8 mouse cellular contexts compared by ENCODE assay signal in genomic region chr11:120950281-120951202, GRCm38 (mm10). TPM values are rescaled to one million over a fixed set of nuclear protein-coding genes. Genes with fewer than 3 reads are reported as not detected.
DNase-seq lines count a peak whose midpoint lies in the region; ATAC-seq lines count a peak whose summit lies in the region.

No protein-coding gene starts in this region.

- peak; percentile 70 to 75 for DNase-seq in adrenal gland, adult 18-20 months (ENCODE audit: low spot score in 2 of 2)
- peak; percentile 98 for DNase-seq in embryo, embryonic 11 days
- peak; percentile 95 for DNase-seq in gastrocnemius, postnatal 25 days
- peak; percentile 94 for DNase-seq in intestine, embryonic 14.5 days (ENCODE audit: low spot score)
- peak; percentile 46 to 75 for DNase-seq in left cerebral cortex, postnatal 14 days (ENCODE audit: low spot score in 2 of 2)
- DNase-seq in right cerebral cortex, postnatal 14 days, result peak; percentile 67
- DNase-seq in urinary bladder, postnatal 25 days (ENCODE audit: low spot score), result peak; percentile 79

- 0 out of 2 replicates have a peak, but pooled peaks cover 2% of the 10 kb centered on the region for H3K27me3 ChIP-seq in intestine, embryonic 14.5 days (replicated peaks; ENCODE audit: control insufficient read depth, insufficient read depth, low read length)

- peak overlapping the region; percentile 64 for H3K4me3 ChIP-seq in intestine, embryonic 14.5 days (ENCODE audit: low read depth, low read length)

- peaks cover 20% of the 10 kb centered on the region for H3K4me1 ChIP-seq in intestine, embryonic 14.5 days (replicated peaks; ENCODE audit: control insufficient read depth, insufficient read depth, low read length)

- H3K36me3 ChIP-seq in intestine, embryonic 14.5 days (ENCODE audit: control insufficient read depth, insufficient read depth, low read length), result peaks cover 5% of the 10 kb centered on the region

- intact Hi-C loops in left cerebral cortex, postnatal 14 days (cut with DNase I), result no loop called here

- 4% methylated on average over 39 of the region's 39 CpGs for WGBS in intestine, embryonic 14.5 days

- peak overlapping the region; percentile 54 for H3K4me2 ChIP-seq in intestine, embryonic 14.5 days (ENCODE audit: low read length)

- H3K27ac ChIP-seq in intestine, embryonic 14.5 days (ENCODE audit: low read depth), result peak overlapping the region; percentile 61; the same call in 1 of the 2 replicates

- H3K9me3 ChIP-seq in intestine, embryonic 14.5 days (ENCODE audit: control insufficient read depth, low read length), result no peaks in the 10 kb centered on the region

- peak; percentile 85 for ATAC-seq in intestine, embryonic 14.5 days (replicated peaks; ENCODE audit: low FRiP score, low TSS enrichment, low read depth)
- ATAC-seq in megakaryocyte-erythroid progenitor cell, adult 5-6 weeks (replicated peaks; ENCODE audit: low FRiP score, low TSS enrichment, poor library complexity, severe bottlenecking), result peak; percentile 92

- peak overlapping the region; percentile 61 for H3K9ac ChIP-seq in intestine, embryonic 14.5 days (ENCODE audit: low read length)

RNA-seq across cellular contexts. Expression of gene Slc16a3, which starts 2.3 kb away (rescaled TPM):
- total RNA-seq in adrenal gland, adult 18-20 months (2021), result 1 to 10 TPM; 1.3 to 4.4 TPM
- total RNA-seq in gastrocnemius, postnatal 25 days (2021), result 100 to 1,000 TPM; 313 to 418 TPM
- polyA plus RNA-seq in intestine, embryonic 14.5 days (2014; fragmentation: Nextera tagmentation; extraction: Ambion mirVana), result 62.9 and 64.0 TPM in 2 replicates
- 1 to 10 TPM; 3.2 to 4.2 TPM for total RNA-seq in left cerebral cortex, postnatal 14 days (2021)
- total RNA-seq in megakaryocyte-erythroid progenitor cell, adult 5-6 weeks (2014; fragmentation: Nextera tagmentation), result 0.15 and 1.9 TPM in 2 replicates
- total RNA-seq in megakaryocyte-erythroid progenitor cell, adult 5-6 weeks (2017), result 2.1 and 3.2 TPM in 2 replicates

RNA-seq across cellular contexts. Expression of gene Ccdc57, which starts 17.9 kb away (rescaled TPM):
- 10 to 100 TPM; 12.8 to 21.3 TPM for total RNA-seq in adrenal gland, adult 18-20 months (2021)
- total RNA-seq in gastrocnemius, postnatal 25 days (2021), result 1 to 10 TPM; 2.8 to 2.9 TPM
- polyA plus RNA-seq in intestine, embryonic 14.5 days (2014; fragmentation: Nextera tagmentation; extraction: Ambion mirVana), result 5.9 and 7.0 TPM in 2 replicates
- 1 to 10 TPM; 6.2 to 7.0 TPM for total RNA-seq in left cerebral cortex, postnatal 14 days (2021)
- 9.0 and 14.0 TPM in 2 replicates for total RNA-seq in megakaryocyte-erythroid progenitor cell, adult 5-6 weeks (2014; fragmentation: Nextera tagmentation)
- total RNA-seq in megakaryocyte-erythroid progenitor cell, adult 5-6 weeks (2017), result 6.4 and 6.8 TPM in 2 replicates

RNA-seq across cellular contexts. Expression of gene Csnk1d, which starts 40.6 kb away (rescaled TPM):
- 100 to 1,000 TPM; 108 to 127 TPM for total RNA-seq in adrenal gland, adult 18-20 months (2021)
- total RNA-seq in gastrocnemius, postnatal 25 days (2021), result 10 to 100 TPM; 45.8 to 52.6 TPM
- polyA plus RNA-seq in intestine, embryonic 14.5 days (2014; fragmentation: Nextera tagmentation; extraction: Ambion mirVana), result 68.7 and 70.2 TPM in 2 replicates
- total RNA-seq in left cerebral cortex, postnatal 14 days (2021), result 100 to 1,000 TPM; 112 to 115 TPM
- 64.0 and 86.0 TPM in 2 replicates for total RNA-seq in megakaryocyte-erythroid progenitor cell, adult 5-6 weeks (2014; fragmentation: Nextera tagmentation)
- total RNA-seq in megakaryocyte-erythroid progenitor cell, adult 5-6 weeks (2017), result 109 and 132 TPM in 2 replicates

Comparison
In these comparisons a context has a peak if more than half of its experiments do, and no peak if none do; other contexts are left out.
1. Peak in every context shown above with its lines: DNase-seq, ATAC-seq, H3K4me3 ChIP-seq and H3K27ac ChIP-seq.
2. RNA of gene Slc16a3, which starts 2.3 kb away (total RNA-seq): 313 to 418 TPM in gastrocnemius, postnatal 25 days; 1.3 to 4.4 TPM in adrenal gland, adult 18-20 months, 3.2 to 4.2 TPM in left cerebral cortex, postnatal 14 days and 0.15 to 3.2 TPM in megakaryocyte-erythroid progenitor cell, adult 5-6 weeks; every median in the first group is over 10 times any median in the second.